Mouse (Mus musculus) kidney, postnatal 0 days (tissue): ENCODE measurements around the gene Vwa3a. TPM values are rescaled to one million over a fixed set of nuclear protein-coding genes. Genes with fewer than 3 reads are reported as not detected.
A peak's percentile ranks its signal among the peaks of the same experiment; 100 is the strongest.

Source experiments
- ATAC-seq: fragments of 200-750 bp; cut with Nextera tagmentation; replicated peaks from 2 replicates; pipeline ENCODE4 v1.8.0; 2017; ENCODE audit warnings: low read depth, moderate number of reproducible peaks, moderate TSS enrichment, moderate library complexity; ENCODE audit not compliant: low FRiP score
- DNase-seq: peaks from one replicate; pipeline ENCODE4 v3.0.0-alpha.2; 2016; ENCODE audit warnings: low spot score
- H3K27ac ChIP-seq: fragments of 300-500 bp; sonication (generic); 2 replicates; pipeline ENCODE4 v1.5.1; 2014; ENCODE audit warnings: mild to moderate bottlenecking
- H3K27me3 ChIP-seq: fragments of 300-500 bp; sonication (generic); 2 replicates; pipeline ENCODE4 v1.6.1; 2014; ENCODE audit warnings: low read length, mixed read lengths; ENCODE audit not compliant: insufficient read depth
- H3K36me3 ChIP-seq: fragments of 300-500 bp; sonication (generic); 2 replicates; pipeline ENCODE4 v1.6.1; 2014; ENCODE audit warnings: low read length, mixed read lengths; ENCODE audit not compliant: insufficient read depth
- H3K4me1 ChIP-seq: fragments of 300-500 bp; sonication (generic); replicated peaks from 2 replicates; pipeline ENCODE4 v1.6.1; 2014; ENCODE audit warnings: antibody characterized with exemption, low read length, mixed read lengths; ENCODE audit not compliant: insufficient read depth
- H3K4me2 ChIP-seq: fragments of 300-500 bp; sonication (generic); 2 replicates; pipeline ENCODE4 v1.6.1; 2014; ENCODE audit warnings: mild to moderate bottlenecking, low read length, moderate library complexity, mixed read lengths
- H3K4me3 ChIP-seq: fragments of 300-500 bp; sonication (generic); replicated peaks from 2 replicates; pipeline ENCODE4 v1.5.1; 2014; ENCODE audit warnings: low read depth, low read length
- H3K9ac ChIP-seq: fragments of 300-500 bp; sonication (generic); 2 replicates; pipeline ENCODE4 v1.6.1; 2014; ENCODE audit warnings: low read depth, low read length
- H3K9me3 ChIP-seq: fragments of 300-500 bp; sonication (generic); replicated peaks from 2 replicates; pipeline ENCODE4 v1.6.1; 2016; ENCODE audit warnings: low read length, inconsistent platforms, mixed read lengths
- CTCF ChIP-seq: IDR thresholded peaks from 2 replicates; pipeline ENCODE4 v1.5.1; 2016; ENCODE audit warnings: antibody characterized with exemption, low read depth, mild to moderate bottlenecking, moderate library complexity
- WGBS: fragments of 180-500 bp; shearing (Covaris S2); extraction: QIAGEN DNeasy Blood & Tissue Kit; methylation state at CpG from one replicate; pipeline ENCODE4 v1.1.7; 2014; 5-methylcytosine and 5-hydroxymethylcytosine counted together
- polyA plus RNA-seq: library from polyadenylated mRNA; unstranded; fragments of >200 nt; fragmentation: Nextera tagmentation; extraction: Ambion mirVana; gene quantifications from 2 replicates; pipeline ENCODE4 v1.2.1, GENCODE M21; 2015

The Vwa3a gene
- polyA plus RNA-seq, 1 experiment from 2014 or later = 0.13 TPM

GRCm38 (mm10) chr7:120803268-120803667 is 64.2 kb downstream of the Vwa3a start:
- Histone ChIP-seq H3K27ac (no peak overlapping the region), H3K9me3 (no peaks in the 10 kb centered on the region), H3K27me3 (no peaks in the 10 kb centered on the region), H3K36me3 (no peaks in the 10 kb centered on the region), H3K4me2 (no peak overlapping the region), H3K4me1 (no peaks in the 10 kb centered on the region), H3K9ac (no peak overlapping the region), H3K4me3 (no peak overlapping the region)
- TF ChIP-seq CTCF = no peak
- DNase-seq = no peak
- 98% methylated on average over 2 of the region's 2 CpGs for WGBS
- no peak for ATAC-seq

DNA sequence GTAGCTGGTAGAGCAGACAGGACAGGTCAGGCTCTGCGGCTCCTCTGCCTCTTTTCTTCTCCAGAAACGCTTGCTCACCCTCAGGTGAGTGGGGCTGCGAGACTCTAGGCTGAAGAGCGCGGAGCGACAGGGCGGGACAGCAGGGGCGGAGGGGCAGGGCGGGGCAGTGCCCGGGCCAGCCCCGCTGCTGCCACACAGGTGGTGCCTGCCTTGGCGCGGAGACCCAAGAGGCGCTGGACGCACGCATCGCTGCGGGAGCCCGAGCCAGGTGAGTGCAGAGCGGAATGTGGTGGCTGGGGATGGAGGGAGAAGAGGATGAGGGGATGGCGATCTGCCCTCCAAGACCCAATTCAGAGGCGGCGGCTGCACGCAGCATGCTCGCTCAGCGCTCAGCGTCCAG is 70.6 kb downstream of the Vwa3a start:
- ATAC-seq = no peak
- no peaks in the 10 kb centered on the region for H3K36me3 ChIP-seq
- H3K4me1 ChIP-seq = no peaks in the 10 kb centered on the region
- no peaks in the 10 kb centered on the region for H3K9me3 ChIP-seq
- peak overlapping the region; percentile 50 for H3K4me2 ChIP-seq
- H3K27me3 ChIP-seq = no peaks in the 10 kb centered on the region; the same call in 1 of the 2 replicates
- 7% methylated on average over 27 of the region's 27 CpGs for WGBS
- DNase-seq = no peak
- no peak overlapping the region for H3K9ac ChIP-seq
- H3K27ac ChIP-seq = no peak overlapping the region
- H3K4me3 ChIP-seq = peak overlapping the region; percentile 12; the same call in 1 of the 2 replicates
- TF ChIP-seq CTCF = no peak

DNA sequence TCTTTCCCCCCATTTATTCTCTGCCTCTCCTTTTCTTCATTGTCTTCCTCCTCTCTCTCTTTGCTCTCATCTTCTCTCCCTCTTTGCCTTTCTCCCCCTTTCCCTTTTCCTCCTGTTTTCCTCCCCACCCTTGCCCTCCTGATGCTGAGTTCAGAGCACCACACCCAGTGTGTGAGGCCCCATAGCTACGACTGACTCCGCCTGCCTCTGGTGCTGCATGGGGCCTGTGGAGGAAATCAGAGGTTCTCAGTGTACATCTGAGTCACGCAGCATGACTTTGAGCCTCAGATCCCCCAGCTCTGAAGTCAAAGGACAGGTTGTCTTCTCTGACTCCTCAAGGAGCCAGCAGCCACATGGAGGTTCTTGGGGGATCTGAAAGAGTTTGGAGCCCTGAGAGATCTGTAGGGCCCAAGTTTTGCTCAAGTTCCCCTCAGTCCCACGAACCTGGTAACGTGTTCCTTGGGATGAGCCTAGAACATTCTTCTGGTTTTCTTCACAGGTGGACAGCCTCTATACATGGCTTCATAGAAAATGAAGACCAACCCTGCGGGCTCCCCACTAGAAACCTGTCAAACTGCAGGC is 72.8 kb downstream of the Vwa3a start, which contains the start of gene Gm5737:
Gene Gm5737 (plus strand): TSS at position 532 of the 582 bp plus-strand sequence.
- H3K4me1 ChIP-seq = no peaks in the 10 kb centered on the region
- H3K9ac ChIP-seq = no peak within 1 kb of the TSS
- no peak within 1 kb of the TSS for H3K4me3 ChIP-seq
- H3K27me3 ChIP-seq = no peaks in the 10 kb centered on the region; the same call in 1 of the 2 replicates
- H3K27ac ChIP-seq = no peak within 1 kb of the TSS
- 78% methylated on average over 6 of the region's 6 CpGs for WGBS
- no peaks in the 10 kb centered on the region for H3K9me3 ChIP-seq
- ATAC-seq (no peak), DNase-seq (no peak)
- H3K4me2 ChIP-seq = no peak within 1 kb of the TSS
- H3K36me3 ChIP-seq = no peaks in the 10 kb centered on the region
- no peak for TF ChIP-seq CTCF

- ATAC-seq (no peak), DNase-seq (no peak)
- WGBS = 92% methylated on average over 6 of the region's 6 CpGs
- Histone ChIP-seq H3K4me3 (no peak overlapping the region), H3K9me3 (no peaks in the 10 kb centered on the region), H3K27me3 (no peaks in the 10 kb centered on the region), H3K36me3 (no peaks in the 10 kb centered on the region), H3K9ac (no peak overlapping the region), H3K4me1 (no peaks in the 10 kb centered on the region), H3K27ac (no peak overlapping the region), H3K4me2 (no peak overlapping the region)
- no peak for TF ChIP-seq CTCF
These were observed 78.4 kb downstream of the Vwa3a start for GRCm38 (mm10) chr7:120817552-120817951.

- H3K4me1 ChIP-seq = no peaks in the 10 kb centered on the region
- H3K36me3 ChIP-seq = no peaks in the 10 kb centered on the region
- H3K27ac ChIP-seq = no peak overlapping the region
- no peaks in the 10 kb centered on the region; the same call in 1 of the 2 replicates for H3K27me3 ChIP-seq
- no peak overlapping the region for H3K4me3 ChIP-seq
- no peak for TF ChIP-seq CTCF
- no peak overlapping the region for H3K4me2 ChIP-seq
- WGBS = 88% methylated on average over 4 of the region's 4 CpGs
- H3K9ac ChIP-seq = no peak overlapping the region
- ATAC-seq (no peak), DNase-seq (no peak)
- H3K9me3 ChIP-seq = no peaks in the 10 kb centered on the region
These were observed 80.3 kb downstream of the Vwa3a start for GRCm38 (mm10) chr7:120819386-120819785.

GRCm38 (mm10) chr7:120823248-120823647 is 84.1 kb downstream of the Vwa3a start:
- Histone ChIP-seq H3K27me3 (no peaks in the 10 kb centered on the region; the same call in 1 of the 2 replicates), H3K4me1 (no peaks in the 10 kb centered on the region), H3K9ac (no peak overlapping the region), H3K27ac (no peak overlapping the region), H3K36me3 (no peaks in the 10 kb centered on the region), H3K9me3 (no peaks in the 10 kb centered on the region), H3K4me3 (no peak overlapping the region), H3K4me2 (no peak overlapping the region)
- ATAC-seq = peak; percentile 27; the same call in 1 of the 2 replicates
- peak; percentile 79 for DNase-seq
- 20% methylated on average over 5 of the region's 5 CpGs for WGBS
- peak; percentile 96 for TF ChIP-seq CTCF
